Mouse (Mus musculus): ENCODE measurements around the gene Gm3435. TPM values are rescaled to one million over a fixed set of nuclear protein-coding genes. Genes with fewer than 3 reads are reported as not detected.
"Not testable (repeated sequence)": the region's sequence is repeated elsewhere in the genome, so short reads cannot be mapped to it uniquely, and the experiment has no call there.

Gm3435 gene
- total RNA-seq, 2 experiments from 2014 or later: 1.4 to 1.7 TPM

DNA sequence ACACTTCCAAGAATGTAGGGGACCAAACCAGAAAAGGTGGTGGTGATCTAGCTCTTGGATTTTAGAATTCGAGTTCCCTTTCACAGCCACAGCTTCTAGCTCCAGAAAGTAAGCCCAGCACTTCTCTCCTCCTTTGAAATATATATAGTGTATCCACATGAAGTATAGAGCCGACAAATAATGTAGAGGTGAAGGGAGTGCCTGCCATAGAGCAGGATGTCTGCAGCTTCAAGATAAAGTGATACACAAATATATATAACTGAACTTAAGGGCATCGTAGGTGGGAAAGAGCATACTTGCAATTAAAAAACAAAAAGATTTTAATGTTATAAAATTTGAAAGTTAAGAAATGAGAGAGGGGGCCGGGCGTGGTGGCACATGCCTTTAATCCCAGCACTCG, 15.5 kb downstream of the Gm3435 start:
- intact Hi-C loops (cut with DNase I): not testable (repeated sequence)

DNA sequence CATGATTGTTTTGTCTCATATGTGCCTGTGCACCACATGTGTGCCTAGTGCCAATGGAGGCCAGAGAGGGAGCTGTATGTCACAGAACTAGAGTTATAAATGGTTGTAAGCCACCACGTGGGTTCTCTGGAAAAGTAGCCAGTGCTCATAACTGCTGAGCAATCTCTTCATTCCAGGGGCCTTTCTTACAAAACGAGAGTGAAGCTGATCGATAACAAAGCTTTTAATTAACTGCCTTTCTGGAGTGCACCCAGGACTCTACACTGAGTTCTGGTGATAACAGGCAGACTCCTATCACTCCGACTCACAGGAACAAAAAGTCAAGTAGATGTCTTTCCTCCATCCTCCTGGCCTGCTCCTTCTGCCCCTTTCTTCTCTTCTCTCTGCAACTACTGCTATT, 21.4 kb downstream of the Gm3435 start:
- intact Hi-C loops (cut with DNase I); DNase-seq: not testable (repeated sequence)

More for the DNA sequence above, 15.5 kb downstream of the Gm3435 start:
- DNase-seq: not testable (repeated sequence)

DNA sequence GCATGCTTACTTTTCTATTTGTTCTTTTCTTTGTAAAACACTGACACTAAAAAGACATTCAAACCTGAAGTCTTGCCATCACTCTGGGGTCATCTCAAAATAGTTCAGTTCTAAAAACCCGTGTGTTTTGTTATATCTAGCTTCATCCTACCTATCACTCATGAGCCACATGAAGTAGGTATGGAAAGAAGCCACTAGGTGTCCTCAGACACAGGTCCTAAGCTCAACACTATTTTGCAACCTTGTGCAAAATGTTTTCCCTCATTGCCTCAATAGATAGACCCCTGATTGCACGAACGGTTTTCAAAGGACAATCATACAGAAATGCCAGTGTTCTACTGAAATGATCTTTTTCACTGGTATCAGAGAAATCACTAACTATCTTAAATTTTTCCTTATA, 30.5 kb downstream of the Gm3435 start:
- intact Hi-C loops (cut with DNase I); DNase-seq: not testable (repeated sequence)

- intact Hi-C loops (cut with DNase I); DNase-seq: not testable (repeated sequence)
Observed at GRCm38 (mm10) chr17:15041175-15041729, 31.3 kb downstream of the Gm3435 start, which contains the start of the genes Ermard, Tcte3 and Gm3448. Gene Ermard (plus strand): TSS chr17:15041208. Gene Tcte3 (minus strand): TSS chr17:15041488. Gene Gm3448 (minus strand): TSS chr17:15041537.

GRCm38 (mm10) chr17:15050338-15050737, 40.4 kb downstream of the Gm3435 start:
- intact Hi-C loops (cut with DNase I); DNase-seq: not testable (repeated sequence)

DNA sequence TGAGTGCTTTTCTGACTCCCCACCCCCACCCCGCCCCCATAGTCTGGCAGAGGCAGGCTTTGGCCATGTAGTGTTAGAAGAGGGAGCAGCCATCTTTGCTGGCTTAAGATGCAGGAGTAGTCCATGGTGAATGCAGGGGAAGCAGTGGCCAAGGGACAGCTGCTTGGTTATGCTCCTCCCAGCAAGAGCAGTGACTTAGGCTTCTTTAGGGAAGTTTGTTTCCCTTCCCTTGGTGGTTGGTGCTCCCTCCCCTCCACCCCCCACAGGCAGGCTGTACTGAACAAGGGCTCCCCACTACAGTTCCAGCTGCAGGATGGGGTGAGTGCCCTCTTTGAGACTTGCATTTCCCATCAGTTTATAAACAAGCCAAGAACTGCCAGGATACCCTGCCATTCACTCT, 42.8 kb downstream of the Gm3435 start:
- DNase-seq; intact Hi-C loops (cut with DNase I): not testable (repeated sequence)

DNA sequence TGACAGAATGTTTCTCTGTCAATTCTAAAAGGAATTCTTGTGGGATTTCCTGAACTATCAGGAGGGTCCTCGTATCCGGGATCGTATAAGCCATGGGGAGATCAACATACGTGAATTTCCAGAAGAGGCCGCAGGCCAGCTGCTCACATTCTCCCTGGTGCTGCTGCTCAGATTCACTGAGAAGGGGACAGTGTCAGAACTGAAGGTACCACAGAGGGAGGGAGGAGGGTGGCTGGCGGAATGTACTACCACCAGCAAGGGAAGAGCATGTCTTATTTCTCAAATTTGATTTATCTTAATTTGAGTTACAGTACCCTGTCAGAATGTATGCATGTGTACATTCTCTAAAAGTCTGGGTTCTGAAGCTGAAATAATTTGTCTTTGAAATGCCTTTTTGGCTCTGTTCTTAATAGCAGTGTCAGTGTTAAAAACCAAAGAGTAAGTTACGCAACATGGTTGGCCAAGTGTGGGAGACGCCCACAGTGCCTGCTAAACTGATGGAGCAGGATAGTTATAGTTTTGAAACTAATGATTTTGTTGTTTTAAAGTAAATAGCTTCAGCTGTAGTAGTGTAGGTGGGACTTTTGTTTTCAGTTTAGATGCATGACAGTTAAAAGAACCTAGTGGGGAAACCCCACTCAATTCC, 43.3 kb downstream of the Gm3435 start:
- DNase-seq; intact Hi-C loops (cut with DNase I): not testable (repeated sequence)

DNA sequence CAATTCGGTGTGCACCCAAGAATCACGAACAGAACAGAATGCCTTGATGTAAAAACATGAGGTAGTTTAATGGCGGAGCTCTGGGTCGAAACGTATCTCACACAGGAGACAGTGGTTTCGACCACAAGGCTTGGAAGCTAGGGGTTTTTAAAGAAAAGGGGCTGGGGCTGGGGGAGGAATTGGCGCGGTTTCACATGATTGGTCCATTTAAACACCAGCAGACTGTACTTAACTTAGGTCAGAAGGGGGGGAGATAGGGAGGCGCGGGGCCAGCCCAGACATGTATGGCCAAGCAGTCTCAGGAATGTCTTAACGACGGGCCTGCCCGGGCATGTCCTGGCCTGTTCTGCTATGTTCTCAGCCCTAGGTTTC, 43.8 kb downstream of the Gm3435 start:
- intact Hi-C loops (cut with DNase I): not testable (repeated sequence)
- DNase-seq: peak in 1 of 2 experiments; percentile 12

- DNase-seq: no peak
- intact Hi-C loops (cut with DNase I): no loop called here
Observed at GRCm38 (mm10) chr17:15055925-15056324, 45.9 kb downstream of the Gm3435 start.

DNA sequence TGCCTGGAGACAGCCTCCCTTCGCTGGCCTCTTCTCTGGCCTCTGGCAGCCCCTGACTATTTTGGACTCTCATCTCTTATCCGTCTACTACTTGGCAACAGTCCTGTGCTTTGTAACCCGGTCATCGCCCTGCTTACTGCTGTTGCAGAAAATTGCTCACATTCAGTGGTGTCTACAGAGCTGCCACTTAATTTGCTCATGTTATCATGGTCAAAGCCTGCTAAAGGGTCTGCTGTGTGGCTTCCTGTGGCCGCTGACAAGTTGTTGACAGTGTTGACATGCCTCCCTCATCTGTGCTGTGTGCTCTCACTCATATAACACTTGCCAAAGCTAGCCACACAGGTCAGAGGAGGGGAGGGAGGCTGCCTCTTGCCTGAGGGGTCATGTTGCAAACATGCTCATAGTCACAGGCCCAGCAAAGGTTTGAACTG, 48.2 kb downstream of the Gm3435 start:
- intact Hi-C loops (cut with DNase I): no loop called here
- no peak for DNase-seq

DNA sequence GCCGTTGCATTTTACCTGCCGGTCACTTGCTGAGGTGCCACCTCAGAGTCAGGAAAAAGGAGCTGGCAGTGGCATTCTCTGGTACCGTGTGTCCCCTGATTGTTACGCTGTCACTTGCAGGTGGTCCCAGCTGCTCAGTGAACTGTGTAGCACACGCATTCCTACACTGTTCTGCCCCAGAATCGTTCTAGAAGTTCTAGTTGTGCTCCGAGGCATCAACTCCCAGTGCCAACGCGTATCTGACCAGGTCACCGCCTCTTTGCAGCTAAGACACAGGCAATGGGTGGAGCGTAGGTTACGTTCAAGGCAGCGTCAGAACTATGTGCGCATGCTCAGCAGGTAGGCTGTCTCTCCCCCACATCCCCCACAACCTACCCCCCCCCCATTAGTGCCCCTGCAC, 49.7 kb downstream of the Gm3435 start:
- intact Hi-C loops (cut with DNase I): no loop called here
- no peak for DNase-seq

DNA sequence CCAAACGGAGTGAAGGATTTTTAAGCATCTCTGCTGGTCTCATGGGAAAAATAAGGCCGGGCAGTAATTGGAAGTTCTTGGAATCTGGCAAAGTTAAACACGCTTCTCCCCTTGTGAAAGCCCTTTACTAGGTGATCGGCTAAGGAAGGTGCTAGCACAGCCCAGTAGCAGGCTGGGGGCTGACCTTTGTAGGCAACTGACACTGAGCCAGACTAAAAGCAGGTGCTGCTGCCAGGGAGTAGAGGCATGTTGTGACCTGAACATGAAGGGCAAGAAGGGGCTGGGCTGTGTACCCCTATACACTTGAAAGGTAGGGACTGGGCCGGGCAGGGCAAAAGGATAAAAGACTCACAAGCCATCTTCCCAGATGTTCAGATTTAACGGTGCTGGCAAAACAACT, 50.4 kb downstream of the Gm3435 start:
- DNase-seq: no peak
- intact Hi-C loops (cut with DNase I): no loop called here

DNA sequence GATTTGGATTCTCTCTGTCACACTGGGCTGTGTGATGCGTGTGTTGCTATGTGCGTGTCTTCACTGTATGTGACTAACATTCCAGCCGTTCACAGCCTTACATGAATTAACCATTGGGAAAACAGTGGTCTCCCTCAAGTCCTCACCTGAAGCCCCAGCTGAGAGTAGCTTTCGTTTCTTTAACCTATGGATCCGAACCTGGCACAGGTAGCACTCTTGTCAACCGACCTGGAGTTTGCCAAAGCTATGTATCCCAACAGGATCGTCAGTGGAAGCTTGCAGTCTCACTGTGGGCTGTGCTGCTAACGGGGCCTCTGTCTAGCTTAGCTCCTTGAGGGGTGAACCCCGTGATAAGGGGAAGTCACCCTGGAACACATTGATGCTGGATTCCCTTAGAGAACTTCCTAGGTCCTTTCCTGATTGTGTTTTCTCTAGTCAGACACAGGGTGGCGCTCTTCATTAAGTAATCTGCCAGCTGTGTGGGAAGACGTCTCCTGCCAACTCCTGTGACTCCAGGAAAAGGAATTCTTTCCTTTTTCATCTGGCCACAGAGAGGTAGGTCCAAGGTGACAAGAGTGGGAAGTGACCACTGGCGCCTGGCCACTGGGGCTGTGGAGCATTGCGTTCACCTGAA, 55.5 kb downstream of the Gm3435 start:
- intact Hi-C loops (cut with DNase I): loop anchor here (2.0 to 5.0 kb wide), 3 partner anchors 117 to 401 kb away; partner anchors contain the start of gene Fam120b
- peak; percentile 40 to 46 for DNase-seq

GRCm38 (mm10) chr17:15066066-15066465, 56.1 kb downstream of the Gm3435 start:
- no peak for DNase-seq
- intact Hi-C loops (cut with DNase I): loop anchor here (2.0 to 5.0 kb wide), 3 partner anchors 116 to 401 kb away; partner anchors contain the start of gene Fam120b

DNA sequence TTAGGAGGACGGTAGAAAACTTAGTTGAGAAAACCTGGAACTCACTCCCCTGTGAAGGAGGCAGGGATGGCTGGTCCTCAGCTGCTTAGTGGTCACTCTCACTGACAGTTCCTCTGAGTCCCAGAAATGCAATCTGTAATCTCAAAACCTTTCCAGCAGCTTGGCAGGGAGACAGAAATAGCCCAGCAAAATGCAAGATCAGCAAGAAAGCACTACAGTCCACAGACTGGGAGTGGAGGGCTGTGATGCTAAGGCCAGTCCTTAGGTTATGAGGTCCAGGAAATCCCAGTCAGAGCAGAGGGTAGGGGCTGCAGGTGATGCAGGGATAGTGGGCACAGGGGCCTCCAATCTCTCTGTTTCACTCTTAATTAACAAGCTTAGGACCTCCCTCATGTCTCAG, 56.9 kb downstream of the Gm3435 start:
- intact Hi-C loops (cut with DNase I): loop anchor here (2.0 to 5.0 kb wide), 3 partner anchors 115 to 400 kb away; partner anchors contain the start of gene Fam120b
- no peak for DNase-seq

DNA sequence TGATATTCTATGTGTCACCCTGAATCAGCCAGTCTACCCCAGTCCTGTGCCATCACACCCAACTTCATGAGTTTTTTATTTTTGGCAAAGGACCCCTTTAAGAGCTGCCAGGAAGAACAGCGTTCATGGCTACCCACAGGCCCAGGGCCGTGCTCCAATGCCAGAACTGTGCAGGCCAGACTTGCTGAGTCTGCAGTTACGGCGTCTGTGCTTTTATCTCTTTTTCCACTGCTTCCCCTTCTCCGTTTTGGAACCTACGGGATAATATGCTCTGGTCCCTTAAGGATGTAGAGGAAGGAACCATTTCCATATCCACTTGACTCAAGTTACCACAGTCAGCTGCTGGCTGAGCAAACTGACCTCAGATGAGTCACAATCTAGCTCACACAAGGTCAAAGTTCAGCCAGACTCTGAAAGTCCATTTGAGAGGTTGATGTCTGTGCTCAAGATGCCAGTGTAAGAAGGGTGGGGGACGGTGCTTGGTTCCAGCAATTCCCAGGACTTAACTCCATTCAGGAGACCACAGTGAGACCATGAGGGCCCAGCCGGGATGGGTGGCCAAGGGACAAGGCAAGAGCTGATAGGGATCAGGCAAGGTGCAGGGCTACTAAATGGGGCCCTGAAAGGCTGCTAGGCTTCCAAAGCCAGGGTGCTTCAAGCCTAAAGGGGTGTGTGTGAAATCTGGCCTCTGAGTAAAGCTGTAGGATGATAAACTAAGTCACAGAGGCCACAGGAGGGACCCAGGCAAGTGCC, 58.2 kb downstream of the Gm3435 start:
- intact Hi-C loops (cut with DNase I): loop anchor here (5.0 kb wide), 2 partner anchors 114 to 329 kb away; partner anchors contain the start of gene Fam120b
- no peak for DNase-seq

DNA sequence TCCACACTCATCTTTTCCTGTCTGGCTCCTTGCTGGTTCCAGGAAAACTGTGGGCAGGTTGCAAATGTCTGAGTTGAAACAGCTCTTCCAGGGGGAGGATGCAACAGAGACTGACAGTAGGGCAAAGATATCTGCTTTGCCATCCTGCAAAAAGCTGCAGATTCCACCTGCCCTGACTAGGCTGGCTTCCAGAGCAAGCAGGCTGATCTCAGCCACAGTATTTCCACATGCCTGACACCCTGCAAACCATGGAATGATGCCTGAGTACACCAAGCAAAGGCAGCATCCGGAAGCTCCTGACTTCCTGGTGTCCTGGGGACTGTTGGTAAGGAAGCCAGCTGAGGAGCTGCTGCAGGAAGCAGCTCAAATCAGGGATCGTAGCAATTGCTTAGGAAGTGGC, 59.1 kb downstream of the Gm3435 start:
- intact Hi-C loops (cut with DNase I): loop anchor here (5.0 kb wide), 2 partner anchors 113 to 328 kb away; partner anchors contain the start of gene Fam120b
- no peak for DNase-seq

Measured in gastrocnemius, postnatal 36 days (tissue).